Mouse (Mus musculus) neural tube, embryonic 11.5 days (tissue): ENCODE data around the gene Syce2. TPM values are rescaled to one million over a fixed set of nuclear protein-coding genes. Genes with fewer than 3 reads are reported as not detected.

Experiments
- ATAC-seq: fragments of 200-750 bp; cut with Nextera tagmentation; 2 replicates; pipeline ENCODE4 v1.8.0; 2017; ENCODE audit warnings: moderate number of reproducible peaks, mild to moderate bottlenecking, moderate TSS enrichment, moderate library complexity; ENCODE audit not compliant: insufficient read depth, low FRiP score, low TSS enrichment
- DNase-seq: peaks from one replicate; pipeline ENCODE4 v3.0.0-alpha.2; 2015; ENCODE audit warnings: low spot score
- H3K27ac ChIP-seq: fragments of 300-500 bp; sonication (generic); 2 replicates; pipeline ENCODE4 v1.5.1; 2014; ENCODE audit warnings: low read depth, mild to moderate bottlenecking, low read length
- H3K27me3 ChIP-seq: fragments of 300-500 bp; sonication (generic); 2 replicates; pipeline ENCODE4 v1.6.1; 2014; ENCODE audit warnings: mild to moderate bottlenecking, low read length, mixed read lengths; ENCODE audit not compliant: control insufficient read depth, insufficient read depth
- H3K36me3 ChIP-seq: fragments of 300-500 bp; sonication (generic); 2 replicates; pipeline ENCODE4 v1.6.1; 2014; ENCODE audit warnings: mild to moderate bottlenecking, low read length, moderate library complexity, mixed read lengths; ENCODE audit not compliant: control insufficient read depth, insufficient read depth
- H3K4me1 ChIP-seq: fragments of 300-500 bp; sonication (generic); 2 replicates; pipeline ENCODE4 v1.6.1; 2014; ENCODE audit warnings: low read length, mixed read lengths; ENCODE audit not compliant: control insufficient read depth, insufficient read depth
- H3K4me2 ChIP-seq: fragments of 300-500 bp; sonication (generic); 2 replicates; pipeline ENCODE4 v1.6.1; 2014; ENCODE audit warnings: low read depth, mild to moderate bottlenecking, moderate library complexity
- H3K4me3 ChIP-seq: fragments of 300-500 bp; sonication (generic); 2 replicates; pipeline ENCODE4 v1.5.1; 2014; ENCODE audit warnings: low read depth, low read length
- H3K9ac ChIP-seq: fragments of 300-500 bp; sonication (generic); 2 replicates; pipeline ENCODE4 v1.6.1; 2014; ENCODE audit warnings: mild to moderate bottlenecking, low read length
- H3K9me3 ChIP-seq: fragments of 300-500 bp; sonication (generic); 2 replicates; pipeline ENCODE4 v1.6.1; 2016; ENCODE audit warnings: low read length; ENCODE audit not compliant: control insufficient read depth
- WGBS: fragments of 180-500 bp; shearing (Covaris S2); extraction: QIAGEN DNeasy Blood & Tissue Kit; methylation state at CpG from one replicate; pipeline ENCODE4 v1.1.7; 2014; 5-methylcytosine and 5-hydroxymethylcytosine counted together
- polyA plus RNA-seq: library from polyadenylated mRNA; unstranded; fragments of >200 nt; fragmentation: Nextera tagmentation; extraction: Ambion mirVana; gene quantifications from 2 replicates; pipeline ENCODE4 v1.2.1, GENCODE M21; 2014

Gene Syce2
- polyA plus RNA-seq, 1 experiment from 2014 or later: 50.5 TPM

DNA sequence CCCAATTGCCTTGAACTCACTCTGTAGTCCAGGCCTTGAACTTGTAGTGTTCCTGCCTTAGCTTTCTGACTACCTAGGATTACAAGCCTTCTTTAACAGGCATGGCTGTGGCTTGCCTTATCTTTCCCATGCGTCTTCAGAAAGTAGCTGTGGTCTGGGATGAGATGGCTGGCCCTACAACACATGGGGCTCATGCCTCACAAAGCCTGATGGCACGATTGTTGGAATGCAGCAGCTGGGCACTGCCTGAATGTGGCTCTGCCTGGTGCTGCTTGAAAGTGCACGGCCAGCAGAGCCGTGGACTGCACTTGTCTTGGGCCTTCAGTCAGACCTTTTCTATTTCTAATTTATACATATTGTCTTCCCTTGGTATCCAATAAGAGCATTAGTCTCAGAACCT is 12.8 kb downstream of the Syce2 start:
- no peak overlapping the region for H3K4me3 ChIP-seq
- ATAC-seq: no peak
- WGBS: 90% methylated on average over 4 of the region's 4 CpGs
- H3K9me3 ChIP-seq: no peaks in the 10 kb centered on the region
- no peaks in the 10 kb centered on the region for H3K4me1 ChIP-seq
- H3K27ac ChIP-seq: no peak overlapping the region
- no peaks in the 10 kb centered on the region for H3K27me3 ChIP-seq
- peaks cover 2% of the 10 kb centered on the region; the same call in 1 of the 2 replicates for H3K36me3 ChIP-seq
- no peak overlapping the region for H3K9ac ChIP-seq
- no peak overlapping the region for H3K4me2 ChIP-seq
- no peak for DNase-seq

GRCm38 (mm10) chr8:84888280-84888679 is 16.4 kb downstream of the Syce2 start:
- Histone ChIP-seq H3K9me3 (no peaks in the 10 kb centered on the region), H3K27ac (no peak overlapping the region), H3K4me1 (peaks cover 2% of the 10 kb centered on the region; the same call in 1 of the 2 replicates), H3K4me2 (no peak overlapping the region), H3K4me3 (no peak overlapping the region), H3K27me3 (no peaks in the 10 kb centered on the region), H3K9ac (no peak overlapping the region), H3K36me3 (peaks cover 2% of the 10 kb centered on the region; the same call in 1 of the 2 replicates)
- 93% methylated on average over 3 of the region's 3 CpGs for WGBS
- no peak for DNase-seq
- no peak for ATAC-seq

GRCm38 (mm10) chr8:84889141-84889540 is 17.2 kb downstream of the Syce2 start:
- H3K9ac ChIP-seq: no peak overlapping the region
- no peak overlapping the region for H3K4me2 ChIP-seq
- H3K4me3 ChIP-seq: no peak overlapping the region
- no peaks in the 10 kb centered on the region for H3K9me3 ChIP-seq
- peaks cover 2% of the 10 kb centered on the region; the same call in 1 of the 2 replicates for H3K36me3 ChIP-seq
- peaks cover 5% of the 10 kb centered on the region; the same call in 1 of the 2 replicates for H3K4me1 ChIP-seq
- no peak overlapping the region for H3K27ac ChIP-seq
- no peaks in the 10 kb centered on the region for H3K27me3 ChIP-seq
- DNase-seq (no peak), ATAC-seq (no peak)
- WGBS: 100% methylated on average over 1 of the region's 1 CpGs

DNA sequence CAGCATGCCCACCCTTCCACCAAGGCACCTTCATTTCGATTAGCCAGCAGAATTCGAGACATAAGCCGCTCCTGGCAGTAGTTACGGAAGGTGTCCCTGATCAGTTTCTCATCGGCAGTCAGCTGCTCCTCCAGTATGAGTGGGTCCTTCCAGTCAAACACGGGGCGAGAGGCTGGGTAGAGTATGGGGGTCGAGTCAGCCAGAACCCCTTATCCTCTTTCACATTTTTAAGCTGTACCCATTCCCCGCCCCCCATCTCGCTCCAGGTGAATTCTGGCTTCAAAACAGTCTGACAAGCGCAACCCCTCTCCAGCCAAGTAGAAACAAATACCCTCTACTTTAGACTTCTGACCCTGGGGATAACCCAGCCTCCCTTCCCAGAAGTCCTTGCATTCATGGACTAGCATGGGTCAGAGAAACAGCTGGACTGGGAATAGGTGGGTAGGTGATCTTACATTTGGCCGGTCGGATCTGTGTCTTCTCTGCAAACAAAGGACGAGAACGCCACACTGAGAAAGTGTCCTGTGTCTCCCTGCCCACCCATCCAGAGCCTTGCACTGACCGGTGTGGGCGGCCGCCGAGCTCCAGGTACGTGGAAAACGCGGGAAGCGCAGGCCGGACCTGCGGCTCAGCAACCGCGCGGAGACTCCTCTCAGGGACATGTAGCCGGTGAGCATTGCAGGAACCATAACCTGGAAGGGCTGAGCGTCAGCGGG is 21.2 kb downstream of the Syce2 start:
- peak; percentile 36 for ATAC-seq
- H3K27ac ChIP-seq: no peak overlapping the region
- WGBS: 14% methylated on average over 31 of the region's 31 CpGs

GRCm38 (mm10) chr8:84893709-84894134 is 21.8 kb downstream of the Syce2 start, which contains the start of gene Gcdh:
Gene Gcdh (minus strand): TSS chr8:84893921.
- WGBS: 0% methylated on average over 11 of the region's 11 CpGs
- Histone ChIP-seq H3K4me3 (peak within 1 kb of the TSS; percentile 63), H3K27me3 (no peaks in the 10 kb centered on the region), H3K9ac (peak within 1 kb of the TSS; percentile 57), H3K4me1 (peaks cover 5% of the 10 kb centered on the region; the same call in 1 of the 2 replicates), H3K27ac (no peak within 1 kb of the TSS), H3K9me3 (no peaks in the 10 kb centered on the region), H3K4me2 (peak within 1 kb of the TSS; percentile 70), H3K36me3 (no peaks in the 10 kb centered on the region; the same call in 1 of the 2 replicates)
- ATAC-seq (peak; percentile 94), DNase-seq (peak; percentile 89)

More for the DNA sequence above, 21.2 kb downstream of the Syce2 start:
- no peak for DNase-seq
- Histone ChIP-seq H3K9me3 (no peaks in the 10 kb centered on the region), H3K4me2 (peak overlapping the region; percentile 70), H3K4me3 (peak overlapping the region; percentile 63), H3K4me1 (peaks cover 5% of the 10 kb centered on the region; the same call in 1 of the 2 replicates), H3K9ac (peak overlapping the region; percentile 57), H3K36me3 (no peaks in the 10 kb centered on the region; the same call in 1 of the 2 replicates), H3K27me3 (no peaks in the 10 kb centered on the region)

DNA sequence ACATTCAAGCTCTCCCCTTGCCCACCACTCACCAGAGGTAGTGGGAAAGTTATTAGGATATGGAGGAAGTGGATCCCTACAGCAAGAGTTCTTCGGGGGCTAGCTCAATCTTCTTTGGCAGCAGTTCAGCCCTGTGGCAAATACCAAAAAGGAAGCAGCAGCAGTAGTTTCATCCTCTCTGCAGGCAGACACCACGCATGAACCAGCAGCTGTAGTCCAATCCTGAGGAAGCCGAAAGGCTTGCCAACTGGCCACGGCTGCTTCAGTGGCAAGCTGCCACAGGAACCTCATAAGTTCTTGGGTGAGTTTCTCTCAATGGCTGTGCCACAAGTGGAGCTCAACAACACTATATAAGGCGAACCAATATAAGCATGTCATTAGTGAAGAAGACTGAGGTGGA is 24.1 kb downstream of the Syce2 start:
- H3K4me1 ChIP-seq: peaks cover 5% of the 10 kb centered on the region; the same call in 1 of the 2 replicates
- ATAC-seq: no peak
- DNase-seq: no peak
- H3K9ac ChIP-seq: no peak overlapping the region
- no peak overlapping the region for H3K4me3 ChIP-seq
- no peaks in the 10 kb centered on the region for H3K9me3 ChIP-seq
- no peak overlapping the region for H3K27ac ChIP-seq
- H3K27me3 ChIP-seq: no peaks in the 10 kb centered on the region
- H3K4me2 ChIP-seq: no peak overlapping the region
- WGBS: 89% methylated on average over 5 of the region's 5 CpGs
- no peaks in the 10 kb centered on the region; the same call in 1 of the 2 replicates for H3K36me3 ChIP-seq

- H3K27ac ChIP-seq: no peak overlapping the region
- 57% methylated on average over 3 of the region's 4 CpGs for WGBS
Measured at GRCm38 (mm10) chr8:84901071-84901470, 29.2 kb downstream of the Syce2 start.

DNA sequence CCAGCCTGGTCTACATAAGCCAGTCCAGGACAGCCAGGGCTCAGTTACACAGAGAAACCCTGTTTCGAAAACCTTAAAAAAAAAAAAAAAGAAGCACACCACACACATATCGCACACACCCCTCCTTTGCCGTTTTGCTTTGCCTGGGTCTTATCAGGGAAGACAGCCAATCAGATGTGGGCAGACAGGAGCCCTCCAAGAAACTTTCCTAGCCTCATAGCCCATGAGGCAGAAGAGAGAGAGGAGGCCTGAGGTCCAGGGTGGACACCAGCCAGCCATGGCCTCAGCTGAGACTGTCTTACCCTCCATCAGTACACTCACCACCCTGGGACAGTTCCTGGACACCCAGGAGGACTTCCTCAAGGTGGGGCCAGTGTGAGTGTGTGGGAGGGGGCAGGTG is 29.8 kb downstream of the Syce2 start, which contains the start of gene Klf1:
Gene Klf1, plus strand, starts transcription at position 177 of the 400 bp plus-strand sequence.
- Histone ChIP-seq H3K4me1 (0 out of 2 replicates have a peak, but pooled peaks cover 2% of the 10 kb centered on the region), H3K9me3 (no peaks in the 10 kb centered on the region), H3K27me3 (peaks cover 9% of the 10 kb centered on the region; the same call in 1 of the 2 replicates), H3K9ac (peak within 1 kb of the TSS; percentile 52), H3K4me2 (peak within 1 kb of the TSS; percentile 71), H3K36me3 (no peaks in the 10 kb centered on the region), H3K4me3 (peak within 1 kb of the TSS; percentile 44), H3K27ac (no peak within 1 kb of the TSS)
- WGBS: 76% methylated on average over 3 of the region's 3 CpGs
- no peak for DNase-seq
- no peak for ATAC-seq

More at GRCm38 (mm10) chr8:84901071-84901470, 29.2 kb downstream of the Syce2 start:
- Histone ChIP-seq H3K9me3 (no peaks in the 10 kb centered on the region), H3K27me3 (peaks cover 9% of the 10 kb centered on the region; the same call in 1 of the 2 replicates), H3K4me1 (0 out of 2 replicates have a peak, but pooled peaks cover 2% of the 10 kb centered on the region), H3K4me3 (no peak overlapping the region), H3K9ac (no peak overlapping the region), H3K4me2 (no peak overlapping the region), H3K36me3 (no peaks in the 10 kb centered on the region)
- no peak for ATAC-seq
- DNase-seq: no peak
